Mouse (Mus musculus): ENCODE data around the gene Exog. TPM values are rescaled to one million over a fixed set of nuclear protein-coding genes. Genes with fewer than 3 reads are reported as not detected.

The Exog gene
- polyA plus RNA-seq (2016; fragmentation: Nextera tagmentation; extraction: Ambion mirVana) = 11.4 and 11.7 TPM in 2 replicates

DNA sequence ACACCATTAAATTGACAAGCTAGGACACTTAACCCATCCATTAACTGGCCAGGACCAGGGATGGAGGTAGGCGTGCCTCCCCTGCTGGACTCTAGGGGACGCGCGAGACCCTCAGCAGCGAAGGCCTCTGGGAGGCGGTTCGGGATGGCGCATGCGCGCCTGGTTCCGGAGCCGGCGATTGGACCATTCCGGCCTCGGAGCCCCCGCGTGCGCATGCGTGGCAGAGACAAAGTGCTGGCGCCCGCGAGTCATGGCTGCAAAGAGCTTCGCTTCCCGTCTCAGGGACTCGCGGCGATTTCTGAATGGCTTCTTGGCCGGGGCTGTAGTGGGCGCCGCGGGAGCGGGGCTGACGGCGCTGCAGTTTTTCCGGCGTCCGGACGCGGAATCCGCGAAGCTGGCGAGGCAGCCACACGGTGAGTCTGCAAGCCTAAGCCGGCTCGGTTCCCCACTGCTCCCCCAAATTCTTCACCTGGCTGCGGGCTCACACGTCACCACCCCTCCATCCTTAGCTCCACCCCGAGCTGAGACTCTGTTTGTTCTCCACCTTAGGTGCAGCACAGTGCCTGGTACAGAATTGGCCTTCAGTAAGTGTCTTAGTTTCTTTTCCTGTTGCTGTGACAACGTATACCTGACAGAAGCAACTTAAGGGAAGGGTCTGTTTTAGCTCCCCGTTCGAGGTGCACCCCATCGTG, at the start of gene Exog:
Exog (plus strand) TSS at position 206 of the 692 bp plus-strand sequence.
- Histone ChIP-seq H3K4me2 (peak within 1 kb of the TSS; percentile 91), H3K9ac (peak within 1 kb of the TSS; percentile 84), H3K9me3 (replicated peaks) (no peaks in the 10 kb centered on the region), H3K4me3 (peak within 1 kb of the TSS; percentile 79), H3K27ac (peak within 1 kb of the TSS; percentile 82), H3K36me3 (peaks cover 37% of the 10 kb centered on the region), H3K27me3 (replicated peaks) (no peaks in the 10 kb centered on the region), H3K4me1 (peaks cover 21% of the 10 kb centered on the region)
- ATAC-seq = peak; percentile 91
- WGBS (ENCODE audit: insufficient replicate concordance) = under 1% methylated on average over 52 of the region's 52 CpGs

DNA sequence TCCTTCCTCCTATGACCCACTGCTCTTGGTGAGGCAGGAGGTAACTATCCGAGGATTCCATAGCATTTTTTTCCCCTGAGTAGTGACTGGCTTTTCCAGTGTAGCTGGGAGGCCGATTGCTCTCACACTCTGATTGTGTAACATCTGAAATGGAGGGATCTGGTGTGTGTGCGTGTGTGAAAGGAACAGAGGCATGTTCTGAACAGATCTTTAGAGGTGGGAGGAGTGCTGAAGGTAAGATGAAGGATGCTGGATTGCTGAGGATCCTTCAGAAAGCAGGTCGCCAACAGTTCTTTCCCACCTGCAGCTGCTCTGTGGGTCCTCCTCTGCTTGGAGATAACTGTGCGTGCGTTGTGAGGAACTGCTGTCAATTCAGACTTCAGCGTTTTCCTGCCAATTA, 43.4 kb upstream of the Exog start:
- Histone ChIP-seq H3K27me3 (replicated peaks) (peaks cover 42% of the 10 kb centered on the region), H3K4me3 (peak overlapping the region; percentile 70), H3K36me3 (no peaks in the 10 kb centered on the region), H3K4me2 (peak overlapping the region; percentile 86), H3K9me3 (replicated peaks) (no peaks in the 10 kb centered on the region), H3K27ac (no peak overlapping the region), H3K9ac (peak overlapping the region; percentile 40; the same call in 1 of the 2 replicates), H3K4me1 (peaks cover 29% of the 10 kb centered on the region; the same call in 1 of the 2 replicates)
- no peak; the same call in none of the 2 replicates for ATAC-seq
- WGBS (ENCODE audit: insufficient replicate concordance) = 2% methylated on average over 7 of the region's 7 CpGs

DNA sequence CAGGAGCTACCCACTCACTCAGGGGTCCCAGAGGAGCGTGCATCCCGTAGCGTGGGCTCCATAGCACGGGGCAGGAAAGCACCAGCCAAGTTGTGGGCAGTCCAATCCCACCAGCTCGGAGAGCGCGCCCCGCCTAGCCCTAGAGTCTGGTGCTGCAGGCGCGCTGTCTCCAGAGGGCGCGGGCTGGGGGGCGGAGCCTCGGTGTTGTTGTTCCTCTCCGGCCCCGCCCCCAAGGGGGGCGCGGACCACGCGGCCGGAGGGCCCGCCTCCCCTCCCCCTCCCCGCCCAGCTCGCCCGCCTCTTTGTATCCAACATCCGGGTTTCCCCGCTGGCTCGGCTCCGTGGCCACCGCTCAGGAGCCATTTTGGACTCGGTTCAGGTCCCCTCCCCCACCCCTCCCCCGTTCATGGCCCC, 42.9 kb upstream of the Exog start, which contains the start of gene Acvr2b:
Acvr2b (plus strand) TSS at position 318 of the 414 bp plus-strand sequence.
- peak; percentile 87 for ATAC-seq
- H3K9me3 ChIP-seq (replicated peaks) = no peaks in the 10 kb centered on the region
- H3K4me1 ChIP-seq = peaks cover 29% of the 10 kb centered on the region; the same call in 1 of the 2 replicates
- H3K27me3 ChIP-seq (replicated peaks) = peaks cover 42% of the 10 kb centered on the region
- 0% methylated on average over 29 of the region's 32 CpGs for WGBS (ENCODE audit: insufficient replicate concordance)
- peak within 1 kb of the TSS; percentile 70 for H3K4me3 ChIP-seq
- H3K36me3 ChIP-seq = no peaks in the 10 kb centered on the region
- H3K9ac ChIP-seq = peak within 1 kb of the TSS; percentile 72
- H3K4me2 ChIP-seq = peak within 1 kb of the TSS; percentile 86
- H3K27ac ChIP-seq = peak within 1 kb of the TSS; percentile 82

DNA sequence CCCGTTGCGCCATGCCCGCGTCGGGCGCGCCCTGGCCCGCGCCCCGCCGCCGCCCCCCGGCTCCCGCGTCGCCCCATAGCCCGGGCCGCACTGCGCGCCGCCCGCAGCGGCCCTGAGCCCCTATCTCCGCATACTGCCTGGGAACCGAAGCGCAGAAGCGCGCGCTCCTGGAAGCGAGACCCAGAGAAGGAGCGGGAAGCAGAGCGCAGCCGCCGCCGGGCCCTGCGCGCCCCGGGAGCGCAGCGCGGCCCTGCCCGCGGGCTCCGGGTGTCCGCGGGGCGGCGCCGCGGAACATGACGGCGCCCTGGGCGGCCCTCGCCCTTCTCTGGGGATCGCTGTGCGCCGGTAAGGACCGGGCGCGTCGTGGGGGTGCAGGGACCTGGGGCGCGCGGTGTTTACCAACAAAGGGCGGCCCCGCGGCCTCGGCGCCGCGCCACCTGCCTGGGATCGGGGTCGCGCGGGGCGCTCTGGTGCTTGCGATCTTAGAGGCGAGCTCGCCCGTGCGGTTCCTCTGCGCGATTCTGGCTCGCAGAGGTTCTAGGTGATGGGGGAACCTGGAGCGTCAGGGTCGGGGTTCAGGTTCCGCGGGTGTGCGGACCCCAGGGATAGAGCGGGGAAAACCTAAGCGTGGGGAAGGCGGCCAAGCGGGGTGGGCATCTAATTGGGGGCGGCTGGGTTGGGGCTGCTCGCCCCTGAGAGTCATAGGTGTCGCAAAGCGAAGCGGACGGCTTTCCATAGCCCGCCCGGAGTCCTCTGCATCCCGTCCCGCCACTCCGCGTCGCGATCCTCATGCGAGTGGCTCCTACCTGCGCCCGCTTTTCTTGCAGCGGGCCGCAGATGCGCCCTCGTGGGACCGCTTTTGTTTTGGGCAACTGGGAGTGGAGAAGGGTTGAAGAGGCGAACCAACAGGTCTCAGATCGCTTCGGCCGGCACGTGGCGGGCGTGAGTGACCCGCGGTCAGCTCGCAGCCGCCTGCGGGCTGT, 42.2 kb upstream of the Exog start:
- under 1% methylated on average over 116 of the region's 127 CpGs for WGBS (ENCODE audit: insufficient replicate concordance)
- Histone ChIP-seq H3K36me3 (no peaks in the 10 kb centered on the region), H3K4me2 (peak overlapping the region; percentile 86), H3K9ac (peak overlapping the region; percentile 72), H3K9me3 (replicated peaks) (no peaks in the 10 kb centered on the region), H3K27me3 (replicated peaks) (peaks cover 42% of the 10 kb centered on the region), H3K4me3 (peak overlapping the region; percentile 70), H3K27ac (peak overlapping the region; percentile 82), H3K4me1 (peaks cover 29% of the 10 kb centered on the region; the same call in 1 of the 2 replicates)
- ATAC-seq = peak; percentile 44

DNA sequence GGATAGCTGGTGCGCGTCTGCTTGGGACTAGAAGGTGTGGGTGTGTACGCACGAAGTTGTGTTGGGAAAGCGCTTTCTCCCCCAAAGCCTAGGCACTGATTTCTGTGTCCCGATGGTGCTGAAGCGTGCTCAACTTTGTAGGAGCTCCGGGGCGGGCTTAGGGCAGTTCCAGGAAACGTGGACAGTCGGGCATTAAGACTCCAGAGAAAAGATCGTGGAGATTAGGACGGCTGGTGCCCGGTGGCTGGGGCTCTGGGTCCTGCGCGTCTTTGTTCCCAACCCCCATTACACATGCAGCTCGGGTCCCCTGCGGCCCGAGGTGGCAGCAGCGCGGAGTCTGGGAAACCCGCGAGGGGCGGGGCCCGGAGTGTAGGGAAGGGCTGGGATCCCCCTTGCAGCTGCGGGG, 41.5 kb upstream of the Exog start:
- Histone ChIP-seq H3K4me2 (peak overlapping the region; percentile 86), H3K27ac (no peak overlapping the region; the same call in 1 of the 2 replicates), H3K27me3 (replicated peaks) (peaks cover 42% of the 10 kb centered on the region), H3K4me3 (peak overlapping the region; percentile 70), H3K36me3 (no peaks in the 10 kb centered on the region), H3K9ac (peak overlapping the region; percentile 72), H3K4me1 (peaks cover 34% of the 10 kb centered on the region; the same call in 1 of the 2 replicates), H3K9me3 (replicated peaks) (no peaks in the 10 kb centered on the region)
- under 1% methylated on average over 26 of the region's 26 CpGs for WGBS (ENCODE audit: insufficient replicate concordance)
- ATAC-seq = no peak

DNA sequence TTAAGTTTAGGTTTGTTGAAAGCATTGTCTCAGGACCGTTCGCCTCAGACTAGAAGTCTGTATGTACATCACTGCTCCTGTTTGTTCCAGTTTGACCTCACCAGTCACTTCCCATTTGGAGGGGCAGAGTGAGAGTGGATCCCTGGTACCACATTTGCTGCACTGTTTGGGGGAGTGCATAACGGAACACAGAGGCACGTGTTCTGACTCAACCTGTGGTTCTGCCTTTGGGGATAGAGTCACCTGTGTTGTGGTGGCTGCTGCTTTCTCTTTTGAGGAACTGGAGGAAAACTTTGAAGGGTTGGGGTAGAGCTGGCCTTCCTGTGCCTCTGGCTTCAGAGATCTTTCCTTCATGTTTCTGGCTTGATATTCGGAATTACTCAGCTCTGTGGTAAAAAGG, 40.7 kb upstream of the Exog start:
- no peak for ATAC-seq

DNA sequence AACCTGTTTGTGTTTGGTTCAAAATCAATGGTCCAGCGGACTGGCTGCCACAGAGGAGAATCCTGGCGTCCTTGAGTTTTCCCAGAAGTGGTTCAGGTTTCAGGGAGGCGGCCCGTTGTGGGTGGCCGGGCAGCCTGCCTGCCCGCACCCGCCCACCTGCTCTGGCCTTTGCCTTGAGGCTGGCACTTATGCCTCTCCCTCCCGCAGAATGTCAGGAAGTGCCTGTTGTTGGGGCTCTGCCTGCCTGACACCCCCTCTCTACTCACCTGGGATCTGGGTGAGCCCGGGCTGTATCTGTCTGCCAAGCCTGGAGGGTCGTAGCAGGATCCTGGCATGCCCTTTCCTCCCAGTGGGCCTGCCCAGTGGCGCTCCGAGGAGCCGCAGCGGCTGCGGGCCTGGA, 36.9 kb upstream of the Exog start:
- Histone ChIP-seq H3K4me1 (peaks cover 26% of the 10 kb centered on the region), H3K27ac (no peak overlapping the region), H3K9me3 (replicated peaks) (peaks cover 5% of the 10 kb centered on the region; the same call in 1 of the 2 replicates), H3K4me2 (no peak overlapping the region), H3K4me3 (no peak overlapping the region), H3K27me3 (replicated peaks) (peaks cover 27% of the 10 kb centered on the region), H3K36me3 (peaks cover 5% of the 10 kb centered on the region), H3K9ac (no peak overlapping the region)
- WGBS (ENCODE audit: insufficient replicate concordance) = 76% methylated on average over 15 of the region's 15 CpGs
- ATAC-seq = no peak

More for the DNA sequence above, 40.7 kb upstream of the Exog start:
- peak overlapping the region; percentile 86 for H3K4me2 ChIP-seq
- no peak overlapping the region for H3K4me3 ChIP-seq
- H3K9me3 ChIP-seq (replicated peaks) = no peaks in the 10 kb centered on the region
- no peak overlapping the region for H3K9ac ChIP-seq
- H3K36me3 ChIP-seq = no peaks in the 10 kb centered on the region
- 50% methylated on average over 5 of the region's 5 CpGs for whole genome bisulfite sequencing (ENCODE audit: insufficient replicate concordance)
- peaks cover 42% of the 10 kb centered on the region for H3K27me3 ChIP-seq (replicated peaks)
- no peak overlapping the region for H3K27ac ChIP-seq
- H3K4me1 ChIP-seq = peaks cover 37% of the 10 kb centered on the region

DNA sequence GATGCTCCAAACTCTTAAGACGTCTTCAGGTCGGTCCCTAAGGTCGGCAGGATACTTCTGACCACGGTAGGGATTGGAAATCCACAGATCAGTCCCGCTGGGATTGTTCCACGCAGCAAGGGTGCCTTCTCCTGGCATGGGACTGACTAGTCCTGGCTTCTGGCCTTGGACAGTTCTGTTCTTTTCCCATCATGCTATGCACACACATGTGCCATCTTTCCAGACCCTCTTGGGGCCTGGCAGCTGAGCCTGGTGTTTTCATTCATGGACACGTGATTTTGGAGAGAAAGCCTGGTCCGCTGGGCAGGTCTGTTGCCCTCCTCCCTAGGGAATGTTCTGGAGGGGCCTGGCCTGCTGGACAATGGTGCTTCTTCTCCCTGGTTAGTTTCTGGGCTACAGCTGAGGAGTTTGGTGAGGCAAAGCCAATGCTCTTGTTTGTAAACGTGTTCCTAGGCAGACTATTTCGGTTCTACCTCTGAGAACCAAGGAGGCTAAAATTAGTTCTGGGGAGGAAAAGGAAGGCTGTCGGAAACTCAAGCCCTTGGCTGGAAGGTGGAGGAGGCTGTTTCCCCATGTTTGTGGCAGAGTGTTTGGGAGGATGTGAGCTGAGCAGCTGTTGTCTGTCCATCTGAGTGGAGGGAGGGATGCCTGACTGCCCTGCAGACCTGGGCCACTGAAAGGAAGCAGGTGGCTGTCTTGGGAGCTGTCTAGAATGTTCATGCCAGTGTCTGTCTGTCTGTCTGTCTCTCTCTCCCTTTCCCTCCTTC, 35.7 kb upstream of the Exog start:
- Histone ChIP-seq H3K9me3 (replicated peaks) (peaks cover 11% of the 10 kb centered on the region; the same call in 1 of the 2 replicates), H3K4me2 (no peak overlapping the region), H3K4me1 (peaks cover 20% of the 10 kb centered on the region), H3K4me3 (no peak overlapping the region), H3K27ac (no peak overlapping the region), H3K9ac (no peak overlapping the region), H3K36me3 (peaks cover 5% of the 10 kb centered on the region), H3K27me3 (replicated peaks) (peaks cover 15% of the 10 kb centered on the region)
- 66% methylated on average over 11 of the region's 11 CpGs for WGBS (ENCODE audit: insufficient replicate concordance)
- no peak for ATAC-seq

DNA sequence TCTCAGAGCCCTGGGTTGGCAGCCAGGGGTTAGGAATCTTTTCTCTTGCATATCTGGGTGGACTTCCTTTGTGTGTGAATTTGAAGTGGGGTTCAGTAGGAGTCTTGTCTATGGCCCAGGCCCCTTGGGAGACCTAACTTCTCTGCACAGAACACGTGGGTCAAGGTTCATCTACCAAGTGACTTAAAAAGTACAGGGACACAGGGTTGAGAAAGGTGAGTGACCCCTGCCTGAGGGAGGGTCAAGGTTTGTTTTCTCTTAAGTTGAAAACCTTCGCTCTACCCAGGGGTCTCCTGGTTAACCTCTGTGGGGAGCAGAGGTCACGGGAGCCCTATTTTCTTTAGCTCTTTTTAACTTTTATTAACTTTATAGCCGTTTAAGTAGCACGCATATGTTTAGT, 34.9 kb upstream of the Exog start:
- H3K9ac ChIP-seq = no peak overlapping the region
- 0 out of 2 replicates have a peak, but pooled peaks cover 7% of the 10 kb centered on the region for H3K27me3 ChIP-seq (replicated peaks)
- H3K4me3 ChIP-seq = no peak overlapping the region
- H3K4me1 ChIP-seq = peaks cover 20% of the 10 kb centered on the region
- peaks cover 5% of the 10 kb centered on the region for H3K36me3 ChIP-seq
- H3K27ac ChIP-seq = no peak overlapping the region
- ATAC-seq = no peak
- 68% methylated on average over 5 of the region's 5 CpGs for WGBS (ENCODE audit: insufficient replicate concordance)
- peaks cover 11% of the 10 kb centered on the region; the same call in 1 of the 2 replicates for H3K9me3 ChIP-seq (replicated peaks)
- H3K4me2 ChIP-seq = no peak overlapping the region

DNA sequence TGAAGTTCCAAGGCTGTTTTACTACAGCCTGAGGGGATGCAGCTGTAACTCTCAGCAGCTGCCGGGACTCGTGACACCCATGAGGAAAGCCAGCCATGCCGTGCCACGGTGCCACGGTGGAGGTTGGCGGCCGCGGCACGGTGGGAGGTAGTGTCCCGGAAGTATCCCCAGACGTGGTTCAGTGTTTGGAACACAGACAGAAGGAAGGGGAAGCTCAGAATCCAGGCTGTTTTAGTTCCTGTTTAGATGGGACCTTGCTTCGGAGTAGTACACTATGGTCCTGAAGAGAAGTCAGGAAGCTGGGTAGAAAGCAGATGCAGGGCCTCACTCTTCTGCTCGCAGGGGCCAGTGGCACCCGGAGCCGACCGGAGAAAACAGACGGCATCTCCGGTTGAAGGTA, 26.7 kb upstream of the Exog start:
- WGBS (ENCODE audit: insufficient replicate concordance) = 69% methylated on average over 18 of the region's 18 CpGs
- ATAC-seq = no peak
- no peak overlapping the region for H3K27ac ChIP-seq
- H3K4me3 ChIP-seq = no peak overlapping the region
- no peaks in the 10 kb centered on the region; the same call in 1 of the 2 replicates for H3K4me1 ChIP-seq
- H3K4me2 ChIP-seq = no peak overlapping the region
- no peaks in the 10 kb centered on the region for H3K27me3 ChIP-seq (replicated peaks)
- H3K36me3 ChIP-seq = no peaks in the 10 kb centered on the region
- H3K9me3 ChIP-seq (replicated peaks) = peaks cover 5% of the 10 kb centered on the region; the same call in 1 of the 2 replicates
- no peak overlapping the region for H3K9ac ChIP-seq

DNA sequence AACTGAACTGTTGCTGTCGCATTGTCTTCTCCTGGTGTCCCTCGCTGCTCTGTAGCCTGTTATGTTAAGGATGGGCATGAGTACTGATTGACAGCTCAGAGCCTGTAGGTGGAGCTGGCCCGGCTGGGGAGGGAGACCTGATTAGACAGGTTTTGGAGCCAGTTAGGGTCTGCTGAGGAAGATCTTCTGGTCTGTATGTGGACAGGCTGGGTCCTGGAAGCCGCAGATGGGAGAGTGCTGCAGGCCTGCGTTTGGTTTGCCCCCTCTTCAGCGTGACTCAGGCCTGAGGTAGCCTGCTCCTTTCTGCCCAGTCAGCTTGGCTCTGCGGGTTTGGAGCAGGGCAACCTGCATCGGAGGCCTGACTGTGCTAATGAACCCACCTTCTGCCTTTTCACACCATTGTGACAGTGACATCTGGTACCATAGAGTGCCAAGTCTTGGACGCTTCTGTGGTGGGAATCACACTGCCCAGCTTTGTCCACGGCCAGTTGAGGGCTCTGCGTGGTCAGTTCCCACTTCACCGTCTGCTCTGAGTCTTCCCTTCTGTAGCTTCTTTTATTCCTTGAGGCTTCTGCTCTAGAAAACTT, 24.8 kb upstream of the Exog start:
- Histone ChIP-seq H3K36me3 (no peaks in the 10 kb centered on the region), H3K9me3 (replicated peaks) (no peaks in the 10 kb centered on the region), H3K27me3 (replicated peaks) (no peaks in the 10 kb centered on the region), H3K4me3 (no peak overlapping the region), H3K9ac (no peak overlapping the region), H3K4me1 (peaks cover 8% of the 10 kb centered on the region), H3K27ac (no peak overlapping the region), H3K4me2 (no peak overlapping the region)
- ATAC-seq = no peak
- WGBS (ENCODE audit: insufficient replicate concordance) = 68% methylated on average over 12 of the region's 12 CpGs

Data from liver, embryonic 12.5 days (tissue).